Mouse (Mus musculus): ENCODE results near the gene Gm8334.

Gene Gm8334

DNA sequence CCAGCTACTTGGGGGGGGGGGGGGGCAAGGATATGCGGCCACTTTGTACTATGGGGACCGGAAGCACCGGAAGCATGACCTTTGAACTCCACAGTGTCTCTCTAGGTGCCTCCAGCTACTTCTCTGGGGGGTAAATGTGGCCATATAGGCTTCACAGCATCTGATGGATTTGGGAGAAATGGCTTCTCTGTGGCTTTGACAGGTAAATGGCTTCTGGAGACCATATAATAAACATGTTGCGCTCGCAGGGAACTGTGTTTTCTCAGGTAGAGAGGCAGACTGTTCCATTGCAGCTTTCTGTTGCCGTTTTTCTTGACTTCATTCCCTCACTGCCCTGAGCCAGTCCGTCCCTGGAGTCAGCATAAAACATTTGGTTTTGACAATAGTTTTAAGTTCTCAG, at the start of gene Gm8334:
Gene Gm8334 (minus strand): TSS at position 101 of the 400 bp plus-strand sequence.
- 82% methylated on average over 4 of the region's 7 CpGs for WGBS

DNA sequence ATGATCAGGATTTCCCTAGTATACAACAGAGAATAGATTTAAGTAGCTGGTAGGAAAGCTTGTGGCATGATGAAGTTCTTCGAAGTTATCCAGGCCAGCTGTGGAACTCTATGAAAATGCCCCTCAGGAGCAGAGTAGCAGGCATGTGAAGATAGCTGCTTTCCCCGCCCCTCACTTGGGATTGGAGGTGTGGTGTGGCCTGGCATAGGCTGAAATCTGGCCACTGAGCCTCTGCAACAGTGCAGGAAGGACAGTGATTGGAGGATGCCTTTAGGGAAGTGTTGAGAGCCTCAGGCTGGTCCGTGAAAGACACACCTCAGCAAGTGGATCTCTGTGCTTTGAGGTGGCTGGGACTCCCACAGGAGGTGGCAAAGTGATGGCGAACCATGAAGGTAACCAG, 48.3 kb upstream of the Gm8334 start, which contains the start of gene Gm15127:
Gene Gm15127 (plus strand): TSS at position 301 of the 400 bp plus-strand sequence.
- WGBS, result 60% methylated on average over 1 of the region's 4 CpGs
